Mouse (Mus musculus) heart, postnatal 0 days (tissue): ENCODE measurements around the gene Lrp1.

Experiments
- CTCF ChIP-seq: IDR thresholded peaks from 2 replicates; pipeline ENCODE4 v1.5.1; 2016; ENCODE audit warnings: antibody characterized with exemption, control low read depth, low read depth
- EP300 ChIP-seq: IDR thresholded peaks from 2 replicates; pipeline ENCODE4 v1.6.1; 2016; ENCODE audit warnings: antibody characterized with exemption, low read depth

GRCm38 (mm10) chr10:127527481-127527880 is 93.5 kb downstream of the Lrp1 start:
- no peak for TF ChIP-seq CTCF
- TF ChIP-seq EP300: no peak
